Mouse (Mus musculus) embryonic facial prominence, embryonic 13.5 days (tissue): ENCODE measurements around the gene Rbm12. TPM values are rescaled to one million over a fixed set of nuclear protein-coding genes. Genes with fewer than 3 reads are reported as not detected.

ENCODE experiments used
- polyA plus RNA-seq: library from polyadenylated mRNA; unstranded; fragments of >200 nt; fragmentation: Nextera tagmentation; extraction: Ambion mirVana; gene quantifications from 2 replicates; pipeline ENCODE4 v1.2.1, GENCODE M21; 2015

The Rbm12 gene
- polyA plus RNA-seq, 1 experiment from 2014 or later = 31.7 TPM

Other genes starting within 250 kb of the Rbm12 start
- 58.6 and 67.5 TPM in 2 replicates for gene Uqcc1, start 181.7 kb downstream of the Rbm12 start, polyA plus RNA-seq
- gene Gm15557, start 171.2 kb downstream of the Rbm12 start, polyA plus RNA-seq = not detected in 2 replicates
- gene Gdf5, start 166.6 kb downstream of the Rbm12 start, polyA plus RNA-seq = 2.7 and 2.8 TPM in 2 replicates
- 33.0 and 35.7 TPM in 2 replicates for gene Cep250, start 155.5 kb downstream of the Rbm12 start, polyA plus RNA-seq
- gene 6430550D23Rik, start 104.0 kb downstream of the Rbm12 start, polyA plus RNA-seq = 1.3 and 2.2 TPM in 2 replicates
- 224 and 226 TPM in 2 replicates for gene Ergic3, start 103.9 kb downstream of the Rbm12 start, polyA plus RNA-seq
- gene Fer1l4, start 59.0 kb downstream of the Rbm12 start, polyA plus RNA-seq = 0.08 TPM in 1 of 2 replicates, not detected in the other
- 3.5 and 4.8 TPM in 2 replicates for gene Spag4, start 46.8 kb downstream of the Rbm12 start, polyA plus RNA-seq
- gene Cpne1, start within 50 bp of the Rbm12 start, polyA plus RNA-seq = 60.5 and 62.7 TPM in 2 replicates
- gene Gm28036, start 15.1 kb upstream of the Rbm12 start, polyA plus RNA-seq = 20.4 and 21.7 TPM in 2 replicates
- 383 and 419 TPM in 2 replicates for gene Romo1, start 32.1 kb upstream of the Rbm12 start, polyA plus RNA-seq
- gene Nfs1, start 32.2 kb upstream of the Rbm12 start, polyA plus RNA-seq = 35.4 and 39.3 TPM in 2 replicates
- 862 and 870 TPM in 2 replicates for gene Rbm39, start 68.3 kb upstream of the Rbm12 start, polyA plus RNA-seq
- 90.3 and 95.8 TPM in 2 replicates for gene Phf20, start 84.5 kb upstream of the Rbm12 start, polyA plus RNA-seq
- 5.0 and 5.2 TPM in 2 replicates for gene Cnbd2, start 200.3 kb upstream of the Rbm12 start, polyA plus RNA-seq
- 70.4 and 88.4 TPM in 2 replicates for gene Scand1, start 200.7 kb upstream of the Rbm12 start, polyA plus RNA-seq